Mouse (Mus musculus): Measurements from ENCODE around the gene Dync1h1. TPM values are rescaled to one million over a fixed set of nuclear protein-coding genes. Genes with fewer than 3 reads are reported as not detected.

Gene Dync1h1
- 100 to 1,000 TPM; 122 to 124 TPM for total RNA-seq (2021)
- long read RNA-seq, experiment 1, partial matches to known transcripts, result 11 of 14 reads
- long read RNA-seq, experiment 1, other reads (novel, unspliced or antisense), result 3 of 14 reads
- long read RNA-seq, experiment 2, partial matches to known transcripts, result 32 of 33 reads
- long read RNA-seq, experiment 2, other reads (novel, unspliced or antisense), result 1 of 33 reads

GRCm38 (mm10) chr12:110601241-110602218, at the start of gene Dync1h1:
Gene Dync1h1 (plus strand): TSS chr12:110601452.
- peak; percentile 94 to 95 for DNase-seq (ENCODE audit: low spot score in 2 of 2)

- DNase-seq (ENCODE audit: low spot score in 2 of 2), result no peak
These were observed 49.1 kb upstream of the Dync1h1 start for GRCm38 (mm10) chr12:110552113-110552512.

- DNase-seq (ENCODE audit: low spot score in 2 of 2), result no peak
These were observed 47.9 kb upstream of the Dync1h1 start for GRCm38 (mm10) chr12:110553362-110553761.

- no peak for DNase-seq (ENCODE audit: low spot score in 2 of 2)
These were observed 45.6 kb upstream of the Dync1h1 start for GRCm38 (mm10) chr12:110555536-110556240.

GRCm38 (mm10) chr12:110556861-110557628, 44.2 kb upstream of the Dync1h1 start:
- no peak for DNase-seq (ENCODE audit: low spot score in 2 of 2)

- no peak for DNase-seq (ENCODE audit: low spot score in 2 of 2)
These were observed 43.1 kb upstream of the Dync1h1 start for GRCm38 (mm10) chr12:110558175-110558574.

GRCm38 (mm10) chr12:110563383-110563782, 37.9 kb upstream of the Dync1h1 start:
- DNase-seq (ENCODE audit: low spot score in 2 of 2), result no peak

GRCm38 (mm10) chr12:110564848-110565247, 36.4 kb upstream of the Dync1h1 start:
- no peak for DNase-seq (ENCODE audit: low spot score in 2 of 2)

GRCm38 (mm10) chr12:110566366-110566765, 34.9 kb upstream of the Dync1h1 start:
- DNase-seq (ENCODE audit: low spot score in 2 of 2), result no peak

GRCm38 (mm10) chr12:110571050-110571449, 30.2 kb upstream of the Dync1h1 start:
- DNase-seq (ENCODE audit: low spot score in 2 of 2), result no peak

GRCm38 (mm10) chr12:110572351-110572750, 28.9 kb upstream of the Dync1h1 start:
- no peak for DNase-seq (ENCODE audit: low spot score in 2 of 2)

- DNase-seq (ENCODE audit: low spot score in 2 of 2), result no peak
These were observed 27.6 kb upstream of the Dync1h1 start for GRCm38 (mm10) chr12:110573635-110574034.

- no peak for DNase-seq (ENCODE audit: low spot score in 2 of 2)
These were observed 25.3 kb upstream of the Dync1h1 start for GRCm38 (mm10) chr12:110575926-110576325.

- DNase-seq (ENCODE audit: low spot score in 2 of 2), result no peak
These were observed 22.9 kb upstream of the Dync1h1 start for GRCm38 (mm10) chr12:110578333-110578732.

- no peak for DNase-seq (ENCODE audit: low spot score in 2 of 2)
These were observed 12.6 kb upstream of the Dync1h1 start for GRCm38 (mm10) chr12:110588622-110589021.

- DNase-seq (ENCODE audit: low spot score in 2 of 2), result no peak
These were observed 10.4 kb upstream of the Dync1h1 start for GRCm38 (mm10) chr12:110590804-110591259.

GRCm38 (mm10) chr12:110591260-110591883, 9.9 kb upstream of the Dync1h1 start:
- DNase-seq (ENCODE audit: low spot score in 2 of 2), result peak; percentile 95 to 98

GRCm38 (mm10) chr12:110598527-110598926, 2.7 kb upstream of the Dync1h1 start:
- peak; percentile 65 to 74 for DNase-seq (ENCODE audit: low spot score in 2 of 2)

- no peak for DNase-seq (ENCODE audit: low spot score in 2 of 2)
These were observed 1.5 kb upstream of the Dync1h1 start for GRCm38 (mm10) chr12:110599791-110600190.
